Mouse (Mus musculus) liver, postnatal 0 days (tissue): ENCODE measurements at regions not wholly inside any gene's neighbourhood (a gene's known extent, or its start where the extent isn't known, plus 50 kb on each side); places are given as distances from the start of the nearest gene placed in this dataset.
A peak's percentile ranks its signal among the peaks of the same experiment; 100 is the strongest.

ENCODE experiments used
- ATAC-seq: fragments of 200-750 bp; cut with Nextera tagmentation; 2 replicates; pipeline ENCODE4 v1.8.0; 2017; ENCODE audit warnings: mild to moderate bottlenecking, moderate library complexity
- DNase-seq: peaks from one replicate; pipeline ENCODE4 v3.0.0-alpha.2; 2016
- H3K27ac ChIP-seq: fragments of 300-500 bp; sonication (generic); 2 replicates; pipeline ENCODE4 v1.5.1; 2014; ENCODE audit warnings: antibody characterized with exemption, moderate library complexity, mild to moderate bottlenecking, low read depth
- H3K27me3 ChIP-seq: fragments of 300-500 bp; sonication (generic); 2 replicates; pipeline ENCODE4 v1.6.1; 2014; ENCODE audit warnings: low read length, control low read depth, mixed read lengths; ENCODE audit not compliant: insufficient read depth
- H3K36me3 ChIP-seq: fragments of 300-500 bp; sonication (generic); replicated peaks from 2 replicates; pipeline ENCODE4 v1.6.1; 2014; ENCODE audit warnings: mild to moderate bottlenecking, control low read depth, low read length, moderate library complexity, mixed read lengths; ENCODE audit not compliant: insufficient read depth
- H3K4me1 ChIP-seq: fragments of 300-500 bp; sonication (generic); 2 replicates; pipeline ENCODE4 v1.6.1; 2014; ENCODE audit warnings: antibody characterized with exemption, mild to moderate bottlenecking, control low read depth; ENCODE audit not compliant: insufficient read depth
- H3K4me2 ChIP-seq: fragments of 300-500 bp; sonication (generic); 2 replicates; pipeline ENCODE4 v1.6.1; 2014; ENCODE audit warnings: low read depth, mild to moderate bottlenecking, low read length, moderate library complexity, mixed read lengths
- H3K4me3 ChIP-seq: fragments of 300-500 bp; sonication (generic); 2 replicates; pipeline ENCODE4 v1.5.1; 2014; ENCODE audit warnings: low read depth, low read length
- H3K9ac ChIP-seq: fragments of 300-500 bp; sonication (generic); replicated peaks from 2 replicates; pipeline ENCODE4 v1.6.1; 2014; ENCODE audit warnings: mild to moderate bottlenecking, moderate library complexity
- H3K9me3 ChIP-seq: fragments of 300-500 bp; sonication (generic); 2 replicates; pipeline ENCODE4 v1.6.1; 2016; ENCODE audit warnings: mild to moderate bottlenecking, control low read depth, low read length, mixed read lengths
- CTCF ChIP-seq: sonication (generic); IDR thresholded peaks from 2 replicates; pipeline ENCODE4 v1.5.1; 2016; ENCODE audit warnings: antibody characterized with exemption, low read depth
- EP300 ChIP-seq: IDR thresholded peaks from 2 replicates; pipeline ENCODE4 v1.6.1; 2016; ENCODE audit warnings: antibody characterized with exemption, low read depth, mild to moderate bottlenecking
- WGBS: fragments of 180-500 bp; shearing (Covaris S2); extraction: QIAGEN DNeasy Blood & Tissue Kit; methylation state at CpG from one replicate; pipeline ENCODE4 v1.1.7; 2014; ENCODE audit not compliant: insufficient replicate concordance; 5-methylcytosine and 5-hydroxymethylcytosine counted together

- no peaks in the 10 kb centered on the region for H3K27me3 ChIP-seq
- ATAC-seq (no peak), DNase-seq (no peak)
- H3K9ac ChIP-seq, result no peak overlapping the region
- no peak overlapping the region for H3K27ac ChIP-seq
- H3K9me3 ChIP-seq, result no peaks in the 10 kb centered on the region
- no peak overlapping the region for H3K4me3 ChIP-seq
- TF ChIP-seq CTCF (no peak), EP300 (no peak)
- no peaks in the 10 kb centered on the region for H3K4me1 ChIP-seq
- H3K36me3 ChIP-seq, result no peaks in the 10 kb centered on the region
- no peak overlapping the region for H3K4me2 ChIP-seq
- WGBS, result 54% methylated on average over 5 of the region's 5 CpGs
These were observed 87.6 kb downstream of the Il9r start for GRCm38 (mm10) chr11:32112521-32112920.

- Histone ChIP-seq H3K9ac (no peak overlapping the region), H3K4me2 (no peak overlapping the region), H3K27ac (no peak overlapping the region), H3K4me3 (no peak overlapping the region), H3K36me3 (no peaks in the 10 kb centered on the region), H3K4me1 (no peaks in the 10 kb centered on the region), H3K9me3 (no peaks in the 10 kb centered on the region), H3K27me3 (no peaks in the 10 kb centered on the region)
- ATAC-seq, result no peak
- WGBS, result 72% methylated on average over 3 of the region's 3 CpGs
- DNase-seq, result no peak
- TF ChIP-seq EP300, result no peak
- no peak for TF ChIP-seq CTCF
These were observed 88.2 kb downstream of the Il9r start for GRCm38 (mm10) chr11:32111841-32112240.

GRCm38 (mm10) chr11:32109911-32110310 lies 90.2 kb downstream of the Il9r start:
- Histone ChIP-seq H3K36me3 (no peaks in the 10 kb centered on the region), H3K4me1 (no peaks in the 10 kb centered on the region), H3K27me3 (no peaks in the 10 kb centered on the region), H3K4me2 (no peak overlapping the region), H3K4me3 (no peak overlapping the region), H3K9ac (no peak overlapping the region), H3K9me3 (no peaks in the 10 kb centered on the region), H3K27ac (no peak overlapping the region)
- ATAC-seq, result no peak
- no peak for DNase-seq
- 85% methylated on average over 3 of the region's 3 CpGs for WGBS
- TF ChIP-seq CTCF, result peak; percentile 24; the same call in 1 of the 2 replicates
- no peak for TF ChIP-seq EP300
